Mouse (Mus musculus) c-Kit-negative CD71-positive TER-119-positive erythroid progenitor cells, embryonic 14.5 days (primary cell): ENCODE data around the gene Hoxc5.

Source experiments
- DNase-seq: peaks from one replicate; pipeline ENCODE4 v3.0.0-alpha.2; 2013; ENCODE audit warnings: low read depth, low spot score

Hoxc5 gene

DNA sequence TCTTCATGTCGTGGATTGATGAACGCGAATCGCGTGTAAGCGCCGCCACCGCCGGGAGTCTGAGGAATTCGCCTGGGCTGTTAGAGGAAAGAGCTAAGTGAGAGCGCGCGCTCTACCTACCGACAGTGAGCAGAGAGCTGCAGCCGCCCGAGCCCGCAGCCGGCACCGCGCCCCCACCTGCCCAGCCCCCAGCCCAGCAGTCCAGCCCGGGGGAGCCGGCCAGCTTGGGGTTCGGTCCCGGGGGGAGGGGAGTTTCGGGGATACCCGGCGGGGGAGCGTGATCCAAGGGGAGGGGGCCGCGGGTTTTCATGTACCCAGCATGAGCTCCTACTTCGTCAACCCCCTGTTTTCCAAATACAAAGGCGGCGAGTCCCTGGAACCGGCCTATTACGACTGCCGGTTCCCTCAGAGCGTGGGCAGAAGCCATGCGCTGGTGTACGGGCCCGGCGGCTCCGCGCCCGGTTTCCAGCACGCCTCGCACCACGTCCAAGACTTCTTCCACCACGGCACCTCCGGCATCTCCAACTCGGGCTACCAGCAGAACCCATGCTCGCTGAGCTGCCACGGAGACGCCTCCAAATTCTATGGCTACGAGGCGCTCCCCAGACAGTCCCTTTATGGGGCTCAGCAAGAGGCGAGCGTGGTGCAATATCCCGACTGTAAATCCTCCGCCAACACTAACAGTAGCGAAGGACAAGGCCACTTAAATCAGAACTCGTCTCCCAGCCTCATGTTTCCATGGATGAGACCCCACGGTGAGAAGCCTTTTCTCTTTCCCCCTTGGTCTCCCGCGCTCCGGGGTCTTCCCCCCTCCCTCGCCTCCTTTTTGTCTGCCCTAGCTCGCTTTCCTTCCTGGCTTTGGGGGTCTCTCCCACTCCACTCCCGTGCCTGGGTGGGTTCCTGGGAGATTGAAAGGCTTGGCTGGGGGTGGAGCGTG lies 23.5 kb downstream of the Hoxc5 start, which contains the start of gene Hoxc8:
TSS of gene Hoxc8 (plus strand) at position 147 of the 937 bp plus-strand sequence.
- DNase-seq, result no peak

DNA sequence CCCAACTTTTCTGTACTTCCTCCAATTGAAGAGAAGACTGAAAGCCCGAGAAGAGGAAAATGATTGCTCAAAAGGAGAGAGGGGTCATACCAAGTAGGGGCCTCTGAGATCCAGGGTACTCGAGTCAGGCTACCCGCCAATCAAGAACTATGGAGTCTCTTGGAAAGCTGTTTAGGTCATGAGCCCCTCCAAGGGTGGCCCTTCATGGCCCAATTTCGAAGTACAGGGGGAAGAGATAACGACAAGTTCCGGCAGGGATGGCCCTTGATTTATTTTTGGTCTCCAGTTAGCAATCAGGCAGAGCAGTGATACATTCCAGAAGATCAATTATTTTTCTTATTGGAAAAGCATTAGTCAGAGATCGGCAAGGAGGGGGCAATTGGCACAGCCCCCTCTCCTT lies 24.5 kb downstream of the Hoxc5 start:
- no peak for DNase-seq

DNA sequence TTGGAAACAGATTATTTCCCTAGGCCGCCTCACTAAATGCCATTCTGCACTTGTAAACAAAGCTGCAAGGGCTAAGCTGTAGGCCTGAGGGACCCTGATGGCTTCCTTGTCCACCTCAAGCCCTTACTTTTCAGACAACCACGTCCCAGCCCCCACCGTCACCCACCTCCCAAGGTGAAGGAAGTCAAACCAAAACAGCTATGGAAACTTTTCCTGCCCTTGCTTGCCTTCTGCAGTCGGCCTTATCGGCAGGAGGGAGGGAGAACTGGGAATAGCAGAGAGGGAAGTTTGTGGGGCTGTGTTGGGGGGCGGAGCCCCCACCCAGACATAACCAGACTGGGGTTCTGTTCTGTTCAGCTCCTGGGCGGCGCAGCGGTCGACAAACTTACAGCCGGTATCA lies 25.0 kb downstream of the Hoxc5 start:
- no peak for DNase-seq

DNA sequence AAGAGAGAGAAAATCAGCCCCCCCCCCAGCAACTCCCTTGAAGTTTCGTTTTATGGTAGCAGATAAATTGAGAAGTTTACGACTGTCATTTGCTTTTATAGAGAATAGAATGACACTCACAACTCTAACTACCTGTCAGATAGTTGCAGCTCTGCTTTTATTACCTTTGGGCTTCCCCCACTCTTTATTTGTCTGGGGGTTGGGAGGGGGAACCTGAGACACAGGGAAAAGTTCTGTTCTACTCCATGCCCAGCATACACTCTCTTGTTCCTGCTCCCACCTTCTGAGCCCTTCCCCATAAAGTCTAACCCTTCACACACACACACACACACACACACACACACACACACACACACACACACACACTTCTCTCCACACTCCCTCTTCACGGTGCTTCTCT lies 25.6 kb downstream of the Hoxc5 start:
- no peak for DNase-seq

DNA sequence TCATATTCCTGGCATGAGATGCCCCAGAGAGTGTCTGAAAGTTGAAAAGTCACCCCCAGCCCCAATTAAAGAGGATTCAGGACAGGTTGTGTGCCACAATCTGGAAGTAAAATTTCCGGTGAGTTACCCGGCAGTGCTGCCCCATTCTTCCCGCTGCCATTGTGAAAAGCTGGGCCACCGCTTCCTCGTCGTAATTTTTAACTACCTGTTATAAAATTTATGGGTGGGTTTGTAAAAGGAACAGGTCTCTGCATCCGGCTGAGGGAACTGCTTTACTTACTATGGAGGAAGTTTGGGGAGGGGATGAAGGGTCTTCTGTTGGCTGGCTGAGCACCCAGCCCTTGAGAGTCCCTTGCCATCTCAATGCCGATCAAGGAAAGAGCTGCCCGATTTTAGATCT lies 29.3 kb downstream of the Hoxc5 start:
- no peak for DNase-seq

DNA sequence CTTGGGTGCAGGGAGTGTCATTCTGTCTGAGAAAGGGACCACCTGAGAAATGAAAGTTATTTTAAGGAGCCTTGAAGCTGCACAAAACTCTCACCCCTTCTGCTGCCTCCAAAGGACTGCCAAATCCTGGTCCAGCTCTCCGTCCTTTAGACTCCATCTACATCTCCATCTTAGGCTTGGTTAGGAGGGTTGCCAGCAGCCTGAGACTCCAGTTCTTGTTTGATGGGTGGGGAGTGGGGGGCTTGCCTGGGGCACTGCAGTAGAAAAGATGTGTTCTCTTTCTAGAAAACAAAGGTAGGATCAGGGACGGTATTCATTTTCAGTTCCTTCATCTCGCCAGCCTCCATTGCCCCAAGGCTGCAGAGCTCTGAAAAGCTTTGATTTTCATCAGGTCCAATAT lies 30.2 kb downstream of the Hoxc5 start:
- DNase-seq, result no peak

DNA sequence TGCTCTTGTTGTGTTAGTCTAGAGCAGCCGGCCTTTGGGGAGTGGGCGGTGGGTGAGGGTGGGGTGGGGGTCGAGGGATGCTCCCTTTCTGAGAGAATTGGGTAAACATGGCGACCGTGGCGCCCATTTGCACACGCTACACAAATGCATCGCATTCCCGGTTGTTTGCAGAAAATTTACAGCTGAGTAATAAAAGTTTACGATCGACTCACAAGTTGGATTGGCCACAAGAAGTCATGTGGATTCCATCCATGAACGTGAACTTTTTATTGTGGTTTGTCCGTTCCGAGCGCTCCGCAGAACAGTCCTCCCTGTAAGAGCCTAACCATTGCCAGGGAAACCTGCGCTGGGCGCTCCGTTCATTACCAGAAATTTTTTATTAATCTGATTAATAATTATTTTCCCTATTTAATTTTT lies 30.7 kb downstream of the Hoxc5 start, which contains the start of gene Hoxc6:
TSS of gene Hoxc6 (plus strand) at position 319 of the 417 bp plus-strand sequence.
- no peak for DNase-seq

DNA sequence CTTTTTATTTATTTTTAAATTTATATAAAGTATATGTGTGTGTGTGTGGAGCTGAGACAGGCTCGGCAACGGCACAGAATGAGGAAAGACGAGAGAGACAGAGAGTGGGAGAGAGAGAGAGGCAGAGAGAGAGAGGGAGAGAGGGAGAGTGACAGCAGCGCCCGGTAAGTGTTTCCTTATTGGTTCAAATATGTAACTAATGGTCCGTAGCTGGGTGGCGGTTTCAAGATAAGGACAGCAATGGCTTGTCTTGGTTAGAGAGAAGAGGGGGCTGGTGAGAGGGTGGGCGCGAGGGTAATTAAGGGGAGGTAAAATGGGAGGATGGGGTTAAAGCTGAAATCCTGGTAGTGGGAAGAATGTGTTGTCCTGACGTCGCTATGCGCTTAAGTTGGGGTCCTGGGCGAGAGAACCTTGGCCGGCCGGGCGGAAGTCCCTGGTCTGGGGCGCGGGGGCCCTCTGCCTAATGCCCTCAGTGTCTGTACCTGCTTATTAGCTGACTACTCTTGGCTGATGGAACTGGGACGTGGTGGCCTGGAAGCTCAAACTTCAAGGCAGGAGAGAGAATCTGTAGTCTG lies 31.5 kb downstream of the Hoxc5 start:
- no peak for DNase-seq

DNA sequence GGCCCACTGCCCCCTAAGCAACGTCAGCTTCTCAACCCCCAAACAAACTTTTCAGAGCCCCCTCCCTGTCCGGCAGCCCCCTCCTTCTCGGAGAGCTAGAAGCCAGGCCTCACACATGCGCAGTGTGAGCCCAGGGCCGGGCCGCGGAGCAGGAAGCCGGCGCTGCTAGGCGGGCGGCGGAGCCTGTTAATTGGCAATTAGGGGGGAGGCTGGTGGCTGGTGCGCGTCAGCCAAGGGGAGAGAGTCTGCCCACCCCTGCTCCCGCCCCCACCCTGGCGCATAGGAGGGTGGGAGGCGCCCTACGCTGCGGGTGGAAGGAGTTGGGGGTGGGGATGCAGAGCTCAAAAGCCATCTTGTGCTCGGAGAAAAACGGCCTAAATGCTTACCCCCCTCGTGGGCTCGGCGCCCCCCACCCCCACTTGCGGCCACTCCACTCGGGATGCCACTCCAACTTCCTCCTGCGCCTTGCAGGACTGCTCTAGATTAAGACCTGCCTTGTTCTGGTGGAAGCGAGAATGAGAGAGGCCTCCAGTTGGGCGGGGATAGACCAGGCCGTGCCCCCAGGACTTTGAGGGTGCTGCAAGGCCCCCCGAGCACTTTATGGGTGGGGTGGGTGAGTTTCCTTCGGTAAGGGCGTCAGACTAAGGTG lies 32.1 kb downstream of the Hoxc5 start:
- DNase-seq, result no peak

DNA sequence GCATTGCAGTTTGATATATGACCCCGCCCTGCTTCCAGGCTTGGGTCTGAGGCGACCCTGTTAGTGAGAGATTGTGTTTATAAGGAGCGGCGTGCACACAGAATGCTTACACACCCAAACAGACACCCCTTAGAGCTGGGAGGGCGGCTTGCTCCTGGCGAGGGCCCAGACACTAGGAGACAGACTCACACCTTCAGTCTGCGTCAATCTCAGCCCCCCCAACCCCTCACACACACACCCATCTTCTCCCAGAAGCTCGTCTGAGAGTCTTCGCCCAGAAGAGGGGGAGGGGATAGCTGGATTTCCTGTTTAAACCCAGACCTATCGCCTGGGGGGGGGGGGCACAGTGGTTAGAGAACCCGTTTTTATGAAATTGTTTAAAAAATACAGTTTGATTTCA lies 32.7 kb downstream of the Hoxc5 start:
- DNase-seq, result no peak

DNA sequence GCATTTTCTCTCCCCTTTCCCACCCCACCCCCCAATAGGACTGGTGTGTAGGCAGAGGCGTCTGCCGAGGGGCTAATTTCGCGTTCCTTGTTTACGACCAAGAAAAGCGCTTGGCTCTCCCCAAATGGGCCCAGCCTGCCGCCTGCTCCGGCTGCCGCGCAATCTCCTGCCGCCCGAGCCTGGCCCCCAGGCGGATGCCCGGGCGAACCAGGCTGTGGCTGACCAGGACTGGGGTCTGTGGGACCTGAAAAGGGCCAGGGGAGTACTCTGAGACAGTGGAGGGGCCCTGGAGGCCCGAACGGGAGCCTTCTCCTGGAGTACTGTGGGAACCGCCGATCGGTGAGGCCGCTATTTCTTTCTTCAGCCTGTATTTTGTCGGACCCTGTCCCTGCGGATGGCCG lies 33.3 kb downstream of the Hoxc5 start:
- no peak for DNase-seq

DNA sequence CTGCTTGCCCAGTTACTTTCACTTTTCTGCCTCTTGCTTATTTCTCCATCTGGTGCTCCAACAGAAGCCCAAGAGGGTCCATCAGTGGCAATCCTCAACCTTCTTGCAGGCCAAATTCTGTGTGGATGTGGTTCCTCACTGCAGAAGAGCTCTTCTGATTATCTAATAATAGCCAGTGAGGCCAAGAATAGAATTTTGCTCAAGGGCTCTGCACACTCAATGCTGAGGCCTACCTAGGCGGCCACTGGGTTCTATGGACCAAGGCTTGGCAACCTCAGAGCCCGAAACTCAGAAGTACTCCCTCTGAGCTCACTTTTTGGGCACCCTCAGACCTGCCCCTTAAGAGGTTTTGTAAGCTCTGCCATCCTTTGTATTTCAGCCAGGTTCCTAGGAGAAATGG lies 34.1 kb downstream of the Hoxc5 start:
- DNase-seq, result no peak

DNA sequence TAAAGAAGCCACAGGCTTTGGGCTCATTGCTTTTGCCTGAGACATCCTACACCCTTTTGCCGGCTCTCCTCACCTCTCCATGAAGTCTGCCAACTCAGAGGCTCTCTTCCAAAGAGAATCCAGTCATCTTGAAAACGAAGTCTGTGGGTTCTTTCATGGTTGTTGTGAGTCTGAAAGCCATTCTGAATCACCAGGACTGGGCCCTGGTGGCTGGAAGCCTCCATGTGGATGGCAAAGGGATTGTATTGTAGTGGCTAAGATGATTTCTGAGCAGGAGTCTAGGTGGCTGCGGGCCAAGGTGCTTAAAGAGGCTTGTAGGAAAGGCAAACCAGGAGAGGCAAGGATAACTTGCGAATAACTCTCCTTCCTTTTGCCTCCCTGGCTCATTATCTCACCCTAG lies 34.9 kb downstream of the Hoxc5 start:
- DNase-seq, result no peak

DNA sequence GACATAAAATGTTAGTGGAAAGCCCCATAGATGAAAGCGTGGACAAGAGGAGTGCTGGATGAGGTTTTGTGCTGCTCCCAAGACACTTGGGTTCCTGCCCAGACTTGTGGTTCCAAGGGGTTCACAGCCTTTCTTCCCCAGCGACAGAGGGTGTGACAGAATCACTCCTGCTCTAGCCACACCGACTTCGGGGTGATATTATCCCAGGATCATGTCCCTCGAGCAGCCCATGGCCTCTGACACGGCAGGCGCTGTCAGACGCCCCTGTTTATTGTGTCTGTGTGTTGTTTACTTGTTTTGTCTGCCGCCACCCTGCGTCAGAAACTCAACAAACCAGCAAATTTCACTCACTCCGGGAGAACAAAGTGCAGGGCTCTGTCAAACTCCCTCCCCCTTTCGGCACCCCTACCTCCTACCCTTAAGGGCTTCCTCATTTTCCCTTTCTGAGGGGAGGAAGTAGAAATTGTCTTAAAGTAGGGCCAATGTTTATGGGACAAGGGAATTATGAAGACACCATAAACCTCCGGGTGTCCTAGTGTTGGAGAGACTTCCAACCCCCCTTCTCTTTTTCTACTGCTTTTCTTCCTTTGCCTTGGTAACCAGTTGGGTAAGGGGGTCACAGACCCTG lies 35.7 kb downstream of the Hoxc5 start:
- no peak for DNase-seq

DNA sequence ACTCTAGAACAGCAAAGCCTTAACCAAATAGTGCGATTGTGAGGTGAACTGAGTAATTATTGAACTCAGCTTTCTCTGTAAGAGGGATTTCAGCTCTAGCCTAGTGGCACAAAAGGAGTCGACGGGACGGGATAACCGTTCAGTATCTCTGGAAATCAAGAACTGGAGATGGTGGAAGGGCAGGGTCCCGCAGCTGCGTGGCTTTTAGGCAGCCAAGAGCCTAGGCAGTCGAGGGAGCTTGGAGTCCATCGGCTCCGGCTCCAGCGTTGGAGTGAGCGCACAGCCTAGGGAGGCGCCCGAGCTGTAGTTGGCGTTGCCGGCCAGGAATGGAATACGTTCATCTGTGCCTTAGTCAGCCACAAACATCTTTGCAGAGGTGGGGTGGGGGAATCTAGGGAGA lies 38.1 kb downstream of the Hoxc5 start:
- DNase-seq, result no peak

DNA sequence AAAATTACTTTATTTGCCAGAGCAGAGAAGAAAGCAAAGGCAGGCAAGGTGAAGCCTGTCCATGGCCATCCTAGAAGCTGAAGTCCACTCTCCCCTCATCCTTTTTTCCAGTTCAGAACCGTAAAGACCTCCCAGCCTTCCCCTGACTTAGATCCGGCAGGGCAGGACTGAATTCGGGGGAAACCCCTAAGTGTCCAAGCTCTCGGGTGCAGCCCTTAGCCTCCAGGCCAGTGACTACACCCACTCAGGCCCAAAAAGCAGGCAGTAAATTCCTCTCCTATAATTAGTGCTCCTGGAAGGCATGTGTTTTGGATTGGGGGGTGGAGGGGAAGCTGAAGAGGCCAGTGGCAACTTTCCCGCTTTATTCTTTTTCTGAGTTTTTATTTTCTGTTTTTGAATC lies 38.6 kb downstream of the Hoxc5 start:
- no peak for DNase-seq

DNA sequence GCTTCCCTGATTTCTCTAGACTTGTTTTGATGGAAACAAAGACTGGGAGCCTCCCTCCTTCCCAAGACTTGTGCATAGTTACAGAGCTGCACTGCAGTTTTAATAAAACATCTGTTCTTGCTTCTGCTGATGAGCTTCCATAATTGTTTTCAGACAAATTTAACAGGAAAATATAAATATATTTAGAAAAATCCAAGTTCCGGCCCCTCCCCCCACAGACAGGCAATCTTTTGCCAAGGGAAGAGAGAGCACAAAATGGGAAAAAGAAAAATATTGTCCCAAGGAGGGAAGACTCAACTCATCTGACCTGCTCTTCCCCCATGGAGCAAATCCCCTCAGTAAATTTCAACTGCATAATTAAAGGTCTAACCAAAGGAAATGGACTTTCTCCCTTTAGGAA lies 39.1 kb downstream of the Hoxc5 start:
- DNase-seq, result no peak

DNA sequence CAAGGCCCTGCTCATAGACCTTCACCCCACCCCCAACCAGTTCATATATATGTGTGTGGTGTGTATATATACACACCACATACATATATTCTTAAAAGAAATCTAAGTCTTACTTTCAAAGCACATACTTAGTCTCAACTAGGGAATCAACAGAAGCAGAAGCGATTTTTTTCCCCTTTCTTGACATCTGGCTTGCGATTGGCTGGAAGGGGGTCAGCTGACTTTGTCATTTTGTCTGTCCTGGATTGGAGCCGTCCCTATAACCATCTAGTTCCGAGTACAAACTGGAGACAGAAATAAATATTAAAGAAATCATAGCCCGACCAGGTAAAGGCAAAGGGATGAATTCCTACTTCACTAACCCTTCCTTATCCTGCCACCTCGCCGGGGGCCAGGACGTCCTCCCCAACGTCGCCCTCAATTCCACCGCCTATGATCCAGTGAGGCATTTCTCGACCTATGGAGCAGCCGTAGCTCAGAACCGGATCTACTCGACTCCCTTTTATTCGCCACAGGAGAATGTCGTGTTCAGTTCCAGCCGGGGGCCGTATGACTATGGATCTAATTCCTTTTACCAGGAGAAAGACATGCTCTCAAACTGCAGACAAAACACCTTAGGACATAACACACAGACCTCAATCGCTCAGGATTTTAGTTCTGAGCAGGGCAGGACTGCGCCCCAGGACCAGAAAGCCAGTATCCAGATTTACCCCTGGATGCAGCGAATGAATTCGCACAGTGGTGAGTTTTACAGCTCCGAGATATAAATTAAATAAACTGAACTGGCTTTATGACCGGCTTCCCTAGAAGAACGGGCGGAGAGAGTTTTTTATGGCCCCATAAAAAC lies 42.2 kb downstream of the Hoxc5 start:
- DNase-seq, result no peak

DNA sequence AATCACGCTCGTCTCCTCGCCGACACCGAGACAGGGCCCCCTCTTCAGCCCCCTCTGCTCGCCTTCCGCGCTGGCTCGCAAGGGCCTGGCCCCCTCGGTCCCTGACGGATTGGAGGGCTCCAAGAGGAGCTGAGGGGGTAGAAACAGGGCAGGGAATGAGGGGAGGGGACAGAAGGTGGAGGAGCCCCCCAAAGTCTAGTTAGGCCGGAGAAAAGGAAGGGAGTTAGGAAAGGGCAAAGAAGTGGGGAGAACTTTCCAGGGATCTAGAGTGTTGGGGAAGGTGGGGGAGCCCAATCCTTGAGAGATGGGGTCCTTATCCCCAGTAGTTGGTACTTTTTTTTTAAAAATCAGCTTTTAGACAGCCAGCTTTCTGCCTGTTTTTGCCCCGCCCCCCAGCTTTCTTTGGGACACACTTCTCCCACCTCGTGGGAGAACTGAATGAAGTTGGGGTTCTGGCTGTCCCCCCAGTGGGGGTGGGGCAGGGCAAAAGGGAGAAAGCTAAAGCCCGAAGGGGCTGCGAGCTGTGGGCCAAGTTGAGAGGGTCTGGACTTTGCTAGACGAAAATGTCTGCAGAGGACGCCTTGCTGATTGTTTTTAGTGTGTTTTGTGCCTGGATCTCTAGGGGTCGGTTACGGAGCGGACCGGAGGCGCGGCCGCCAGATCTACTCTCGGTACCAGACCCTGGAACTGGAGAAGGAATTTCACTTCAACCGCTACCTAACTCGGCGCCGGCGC lies 43.0 kb downstream of the Hoxc5 start:
- no peak for DNase-seq

DNA sequence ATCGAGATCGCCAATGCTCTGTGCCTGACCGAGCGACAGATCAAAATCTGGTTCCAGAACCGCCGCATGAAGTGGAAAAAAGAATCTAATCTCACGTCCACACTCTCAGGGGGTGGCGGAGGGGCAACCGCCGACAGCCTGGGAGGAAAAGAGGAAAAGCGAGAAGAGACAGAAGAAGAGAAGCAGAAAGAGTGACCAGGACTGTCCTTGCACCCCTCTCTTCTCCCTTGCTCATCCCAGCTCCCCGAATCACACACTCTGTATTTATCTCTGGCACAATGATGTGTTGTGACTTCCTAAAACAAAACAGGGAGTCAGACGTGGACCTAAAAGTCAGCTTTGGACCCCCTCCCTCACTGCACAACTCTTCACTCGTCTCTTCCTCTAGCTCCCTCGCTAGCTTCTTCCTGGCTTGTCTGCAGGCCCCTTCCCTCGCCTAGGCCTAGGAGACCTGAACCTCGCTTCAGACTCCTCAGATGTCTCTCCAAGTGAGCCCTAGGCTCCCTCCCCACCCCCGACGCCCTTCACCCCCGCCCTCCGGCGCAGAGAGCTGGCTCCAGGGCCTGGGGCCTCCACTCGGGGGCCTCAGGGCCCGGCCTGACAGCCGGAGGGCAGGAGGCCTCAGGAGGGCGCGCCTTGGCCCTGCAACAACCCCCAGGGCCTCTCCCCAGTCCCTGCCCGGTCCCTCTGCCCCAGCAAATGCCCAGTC lies 43.8 kb downstream of the Hoxc5 start:
- no peak for DNase-seq
